Mouse (Mus musculus) liver, embryonic 11.5 days (tissue): ENCODE data around the gene Mrps27. TPM values are rescaled to one million over a fixed set of nuclear protein-coding genes. Genes with fewer than 3 reads are reported as not detected.

ENCODE experiments used
- ATAC-seq: fragments of 200-750 bp; cut with Nextera tagmentation; replicated peaks from 2 replicates; pipeline ENCODE4 v1.8.0; 2017; ENCODE audit warnings: moderate number of reproducible peaks, mild to moderate bottlenecking, moderate TSS enrichment, moderate library complexity; ENCODE audit not compliant: low FRiP score
- DNase-seq: peaks from one replicate; pipeline ENCODE4 v3.0.0-alpha.2; 2017; ENCODE audit warnings: low spot score
- H3K27ac ChIP-seq: fragments of 300-500 bp; sonication (generic); 2 replicates; pipeline ENCODE4 v1.5.1; 2014; ENCODE audit warnings: mild to moderate bottlenecking, low read depth, low read length, control low read depth
- H3K27me3 ChIP-seq: fragments of 300-500 bp; sonication (generic); replicated peaks from 2 replicates; pipeline ENCODE4 v1.6.1; 2014; ENCODE audit warnings: low read length, mixed read lengths; ENCODE audit not compliant: control insufficient read depth, insufficient read depth
- H3K36me3 ChIP-seq: fragments of 300-500 bp; sonication (generic); 2 replicates; pipeline ENCODE4 v1.6.1; 2014; ENCODE audit warnings: mild to moderate bottlenecking, low read length, moderate library complexity, mixed read lengths; ENCODE audit not compliant: control insufficient read depth, insufficient read depth
- H3K4me1 ChIP-seq: fragments of 300-500 bp; sonication (generic); replicated peaks from 2 replicates; pipeline ENCODE4 v1.6.1; 2014; ENCODE audit warnings: low read length, mixed read lengths; ENCODE audit not compliant: control insufficient read depth, insufficient read depth
- H3K4me2 ChIP-seq: fragments of 300-500 bp; sonication (generic); 2 replicates; pipeline ENCODE4 v1.6.1; 2014; ENCODE audit warnings: mild to moderate bottlenecking, control low read depth, moderate library complexity
- H3K4me3 ChIP-seq: fragments of 300-500 bp; sonication (generic); 2 replicates; pipeline ENCODE4 v1.5.1; 2014; ENCODE audit warnings: low read depth, low read length, control low read depth
- H3K9ac ChIP-seq: fragments of 300-500 bp; sonication (generic); 2 replicates; pipeline ENCODE4 v1.6.1; 2014; ENCODE audit warnings: low read depth, low read length, control low read depth
- H3K9me3 ChIP-seq: fragments of 300-500 bp; sonication (generic); 2 replicates; pipeline ENCODE4 v1.6.1; 2016; ENCODE audit warnings: low read length, inconsistent platforms, mixed read lengths; ENCODE audit not compliant: control insufficient read depth
- WGBS: fragments of 180-500 bp; shearing (Covaris S2); extraction: QIAGEN DNeasy Blood & Tissue Kit; methylation state at CpG from one replicate; pipeline ENCODE4 v1.1.7; 2014; 5-methylcytosine and 5-hydroxymethylcytosine counted together
- polyA plus RNA-seq: library from polyadenylated mRNA; unstranded; fragments of >200 nt; fragmentation: Nextera tagmentation; extraction: Ambion mirVana; gene quantifications from 2 replicates; pipeline ENCODE4 v1.2.1, GENCODE M21; 2014

The Mrps27 gene
- polyA plus RNA-seq, 1 experiment from 2014 or later: 67.4 TPM

GRCm38 (mm10) chr13:99355861-99356260, 11.3 kb downstream of the Mrps27 start:
- Histone ChIP-seq H3K4me2 (no peak overlapping the region), H3K36me3 (peaks cover 8% of the 10 kb centered on the region; the same call in 1 of the 2 replicates), H3K4me1 (peaks cover 9% of the 10 kb centered on the region; the same call in 1 of the 2 replicates), H3K9me3 (no peaks in the 10 kb centered on the region), H3K27me3 (no peaks in the 10 kb centered on the region), H3K4me3 (no peak overlapping the region), H3K27ac (no peak overlapping the region; the same call in 1 of the 2 replicates), H3K9ac (no peak overlapping the region)
- WGBS: 58% methylated on average over 7 of the region's 7 CpGs
- no peak for ATAC-seq
- DNase-seq: no peak

GRCm38 (mm10) chr13:99356428-99357265, 12.1 kb downstream of the Mrps27 start:
- WGBS: 59% methylated on average over 9 of the region's 9 CpGs
- peaks cover 6% of the 10 kb centered on the region; the same call in 1 of the 2 replicates for H3K36me3 ChIP-seq
- H3K9ac ChIP-seq: no peak overlapping the region
- H3K27ac ChIP-seq: no peak overlapping the region
- DNase-seq (no peak), ATAC-seq (no peak)
- no peak overlapping the region for H3K4me2 ChIP-seq
- peaks cover 9% of the 10 kb centered on the region; the same call in 1 of the 2 replicates for H3K4me1 ChIP-seq
- H3K9me3 ChIP-seq: no peaks in the 10 kb centered on the region
- H3K4me3 ChIP-seq: no peak overlapping the region
- H3K27me3 ChIP-seq: no peaks in the 10 kb centered on the region

GRCm38 (mm10) chr13:99358921-99359320, 14.3 kb downstream of the Mrps27 start:
- WGBS: 86% methylated on average over 14 of the region's 14 CpGs
- no peak overlapping the region for H3K4me3 ChIP-seq
- ATAC-seq (no peak), DNase-seq (no peak)
- H3K9me3 ChIP-seq: no peaks in the 10 kb centered on the region
- no peak overlapping the region for H3K4me2 ChIP-seq
- no peaks in the 10 kb centered on the region for H3K27me3 ChIP-seq
- H3K36me3 ChIP-seq: peaks cover 11% of the 10 kb centered on the region; the same call in 1 of the 2 replicates
- H3K4me1 ChIP-seq: peaks cover 7% of the 10 kb centered on the region; the same call in 1 of the 2 replicates
- H3K9ac ChIP-seq: no peak overlapping the region
- H3K27ac ChIP-seq: no peak overlapping the region

GRCm38 (mm10) chr13:99363866-99364265, 19.3 kb downstream of the Mrps27 start:
- DNase-seq (no peak), ATAC-seq (no peak)
- H3K9ac ChIP-seq: no peak overlapping the region
- no peak overlapping the region for H3K4me2 ChIP-seq
- no peaks in the 10 kb centered on the region for H3K9me3 ChIP-seq
- 73% methylated on average over 4 of the region's 4 CpGs for WGBS
- no peaks in the 10 kb centered on the region for H3K27me3 ChIP-seq
- no peak overlapping the region for H3K4me3 ChIP-seq
- no peaks in the 10 kb centered on the region for H3K4me1 ChIP-seq
- H3K36me3 ChIP-seq: peaks cover 16% of the 10 kb centered on the region; the same call in 1 of the 2 replicates
- H3K27ac ChIP-seq: no peak overlapping the region

GRCm38 (mm10) chr13:99366422-99367175, 22.0 kb downstream of the Mrps27 start:
- Histone ChIP-seq H3K4me3 (no peak overlapping the region), H3K4me2 (no peak overlapping the region), H3K9ac (no peak overlapping the region), H3K27me3 (no peaks in the 10 kb centered on the region), H3K36me3 (peaks cover 14% of the 10 kb centered on the region; the same call in 1 of the 2 replicates), H3K4me1 (no peaks in the 10 kb centered on the region), H3K27ac (no peak overlapping the region), H3K9me3 (no peaks in the 10 kb centered on the region)
- WGBS: 89% methylated on average over 5 of the region's 5 CpGs
- ATAC-seq: no peak
- DNase-seq: no peak

GRCm38 (mm10) chr13:99367554-99368174, 23.1 kb downstream of the Mrps27 start:
- no peaks in the 10 kb centered on the region for H3K4me1 ChIP-seq
- WGBS: 87% methylated on average over 12 of the region's 12 CpGs
- no peak overlapping the region for H3K4me3 ChIP-seq
- H3K9ac ChIP-seq: no peak overlapping the region
- H3K36me3 ChIP-seq: peaks cover 14% of the 10 kb centered on the region; the same call in 1 of the 2 replicates
- no peaks in the 10 kb centered on the region for H3K9me3 ChIP-seq
- no peak overlapping the region for H3K27ac ChIP-seq
- H3K27me3 ChIP-seq: no peaks in the 10 kb centered on the region
- ATAC-seq: no peak
- DNase-seq: no peak
- H3K4me2 ChIP-seq: no peak overlapping the region

- 79% methylated on average over 12 of the region's 12 CpGs for WGBS
- ATAC-seq: no peak
- H3K4me2 ChIP-seq: no peak overlapping the region
- no peak for DNase-seq
- no peak overlapping the region for H3K27ac ChIP-seq
- H3K4me1 ChIP-seq: no peaks in the 10 kb centered on the region
- no peaks in the 10 kb centered on the region for H3K27me3 ChIP-seq
- peaks cover 9% of the 10 kb centered on the region; the same call in 1 of the 2 replicates for H3K36me3 ChIP-seq
- H3K9me3 ChIP-seq: no peaks in the 10 kb centered on the region
- H3K4me3 ChIP-seq: no peak overlapping the region
- H3K9ac ChIP-seq: no peak overlapping the region
These were observed 24.5 kb downstream of the Mrps27 start for GRCm38 (mm10) chr13:99369103-99369502.

GRCm38 (mm10) chr13:99371285-99371684, 26.7 kb downstream of the Mrps27 start:
- DNase-seq (no peak), ATAC-seq (no peak)
- peaks cover 1% of the 10 kb centered on the region; the same call in 1 of the 2 replicates for H3K36me3 ChIP-seq
- H3K4me1 ChIP-seq: no peaks in the 10 kb centered on the region
- no peaks in the 10 kb centered on the region for H3K9me3 ChIP-seq
- no peak overlapping the region for H3K4me3 ChIP-seq
- 95% methylated on average over 5 of the region's 5 CpGs for WGBS
- H3K27me3 ChIP-seq: no peaks in the 10 kb centered on the region
- no peak overlapping the region for H3K4me2 ChIP-seq
- H3K27ac ChIP-seq: no peak overlapping the region
- no peak overlapping the region for H3K9ac ChIP-seq
